Mouse (Mus musculus): ENCODE data around the gene Cacna1d. TPM values are rescaled to one million over a fixed set of nuclear protein-coding genes. Genes with fewer than 3 reads are reported as not detected.
A peak's percentile ranks its signal among the peaks of the same experiment; 100 is the strongest.

The Cacna1d gene
- polyA plus RNA-seq, 1 experiment from 2014 or later, result 5.6 TPM

GRCm38 (mm10) chr14:30166036-30166435 is 325.2 kb downstream of the Cacna1d start:
- no peaks in the 10 kb centered on the region for H3K36me3 ChIP-seq
- 96% methylated on average over 11 of the region's 11 CpGs for WGBS
- H3K4me2 ChIP-seq (replicated peaks), result no peak overlapping the region
- no peaks in the 10 kb centered on the region for H3K9me3 ChIP-seq
- H3K27ac ChIP-seq, result no peak overlapping the region
- H3K9ac ChIP-seq (replicated peaks), result no peak overlapping the region
- no peak for ATAC-seq
- H3K27me3 ChIP-seq, result no peaks in the 10 kb centered on the region
- peaks cover 16% of the 10 kb centered on the region for H3K4me1 ChIP-seq (replicated peaks)
- H3K4me3 ChIP-seq (replicated peaks), result no peak overlapping the region

GRCm38 (mm10) chr14:30163733-30164708 is 327.2 kb downstream of the Cacna1d start:
- Histone ChIP-seq H3K9me3 (no peaks in the 10 kb centered on the region), H3K27ac (peak overlapping the region; percentile 9; the same call in 1 of the 2 replicates), H3K4me3 (replicated peaks) (no peak overlapping the region), H3K27me3 (no peaks in the 10 kb centered on the region), H3K4me1 (replicated peaks) (peaks cover 11% of the 10 kb centered on the region), H3K4me2 (replicated peaks) (no peak overlapping the region; the same call in 1 of the 2 replicates), H3K9ac (replicated peaks) (no peak overlapping the region), H3K36me3 (no peaks in the 10 kb centered on the region)
- 70% methylated on average over 20 of the region's 20 CpGs for WGBS
- ATAC-seq, result peak; percentile 48; the same call in 1 of the 2 replicates

- ATAC-seq, result no peak
- H3K27ac ChIP-seq, result no peak overlapping the region
- H3K9me3 ChIP-seq, result no peaks in the 10 kb centered on the region
- no peak overlapping the region for H3K9ac ChIP-seq (replicated peaks)
- H3K4me1 ChIP-seq (replicated peaks), result no peaks in the 10 kb centered on the region
- H3K4me2 ChIP-seq (replicated peaks), result no peak overlapping the region
- no peak overlapping the region for H3K4me3 ChIP-seq (replicated peaks)
- no peaks in the 10 kb centered on the region for H3K36me3 ChIP-seq
- H3K27me3 ChIP-seq, result no peaks in the 10 kb centered on the region
- WGBS, result 53% methylated on average over 7 of the region's 7 CpGs
These were observed 343.5 kb downstream of the Cacna1d start for GRCm38 (mm10) chr14:30147774-30148173.

GRCm38 (mm10) chr14:30138379-30138964 is 352.8 kb downstream of the Cacna1d start:
- WGBS, result 61% methylated on average over 11 of the region's 11 CpGs

GRCm38 (mm10) chr14:30137961-30138360 is 353.3 kb downstream of the Cacna1d start:
- Histone ChIP-seq H3K4me3 (replicated peaks) (no peak overlapping the region), H3K27ac (no peak overlapping the region), H3K4me2 (replicated peaks) (no peak overlapping the region), H3K4me1 (replicated peaks) (peaks cover 9% of the 10 kb centered on the region; the same call in 1 of the 2 replicates), H3K9me3 (no peaks in the 10 kb centered on the region), H3K9ac (replicated peaks) (no peak overlapping the region), H3K36me3 (0 out of 2 replicates have a peak, but pooled peaks cover 3% of the 10 kb centered on the region), H3K27me3 (no peaks in the 10 kb centered on the region)
- no peak for ATAC-seq
- WGBS, result 86% methylated on average over 3 of the region's 3 CpGs

More at GRCm38 (mm10) chr14:30138379-30138964, 352.8 kb downstream of the Cacna1d start:
- no peak overlapping the region for H3K9ac ChIP-seq (replicated peaks)
- no peak overlapping the region for H3K4me2 ChIP-seq (replicated peaks)
- no peak overlapping the region for H3K4me3 ChIP-seq (replicated peaks)
- peaks cover 9% of the 10 kb centered on the region; the same call in 1 of the 2 replicates for H3K4me1 ChIP-seq (replicated peaks)
- no peak for ATAC-seq
- no peaks in the 10 kb centered on the region for H3K27me3 ChIP-seq
- 0 out of 2 replicates have a peak, but pooled peaks cover 3% of the 10 kb centered on the region for H3K36me3 ChIP-seq
- H3K27ac ChIP-seq, result no peak overlapping the region
- no peaks in the 10 kb centered on the region for H3K9me3 ChIP-seq

GRCm38 (mm10) chr14:30136965-30137364 is 354.3 kb downstream of the Cacna1d start:
- no peak overlapping the region for H3K9ac ChIP-seq (replicated peaks)
- H3K9me3 ChIP-seq, result no peaks in the 10 kb centered on the region
- peaks cover 9% of the 10 kb centered on the region; the same call in 1 of the 2 replicates for H3K4me1 ChIP-seq (replicated peaks)
- WGBS, result 4% methylated on average over 8 of the region's 8 CpGs
- ATAC-seq, result peak; percentile 91
- no peaks in the 10 kb centered on the region for H3K27me3 ChIP-seq
- H3K36me3 ChIP-seq, result 0 out of 2 replicates have a peak, but pooled peaks cover 3% of the 10 kb centered on the region
- H3K4me3 ChIP-seq (replicated peaks), result no peak overlapping the region
- H3K27ac ChIP-seq, result no peak overlapping the region
- no peak overlapping the region for H3K4me2 ChIP-seq (replicated peaks)

- no peak overlapping the region for H3K9ac ChIP-seq (replicated peaks)
- no peaks in the 10 kb centered on the region for H3K27me3 ChIP-seq
- peaks cover 9% of the 10 kb centered on the region; the same call in 1 of the 2 replicates for H3K4me1 ChIP-seq (replicated peaks)
- no peak for ATAC-seq
- no peak overlapping the region for H3K27ac ChIP-seq
- no peak overlapping the region for H3K4me3 ChIP-seq (replicated peaks)
- no peaks in the 10 kb centered on the region for H3K9me3 ChIP-seq
- WGBS, result 89% methylated on average over 10 of the region's 10 CpGs
- no peak overlapping the region for H3K4me2 ChIP-seq (replicated peaks)
- H3K36me3 ChIP-seq, result no peaks in the 10 kb centered on the region
These were observed 355.9 kb downstream of the Cacna1d start for GRCm38 (mm10) chr14:30135351-30135750.

- H3K27me3 ChIP-seq, result no peaks in the 10 kb centered on the region
- WGBS, result 46% methylated on average over 3 of the region's 3 CpGs
- H3K4me1 ChIP-seq (replicated peaks), result peaks cover 8% of the 10 kb centered on the region; the same call in 1 of the 2 replicates
- H3K4me3 ChIP-seq (replicated peaks), result no peak overlapping the region
- H3K9me3 ChIP-seq, result no peaks in the 10 kb centered on the region
- H3K4me2 ChIP-seq (replicated peaks), result no peak overlapping the region
- H3K27ac ChIP-seq, result no peak overlapping the region
- no peak for ATAC-seq
- H3K36me3 ChIP-seq, result no peaks in the 10 kb centered on the region; the same call in 1 of the 2 replicates
- no peak overlapping the region for H3K9ac ChIP-seq (replicated peaks)
These were observed 357.6 kb downstream of the Cacna1d start for GRCm38 (mm10) chr14:30133684-30134083.

GRCm38 (mm10) chr14:30131256-30131655 is 360.0 kb downstream of the Cacna1d start:
- no peak for ATAC-seq
- Histone ChIP-seq H3K27me3 (no peaks in the 10 kb centered on the region), H3K36me3 (no peaks in the 10 kb centered on the region; the same call in 1 of the 2 replicates), H3K4me1 (replicated peaks) (no peaks in the 10 kb centered on the region), H3K9ac (replicated peaks) (no peak overlapping the region), H3K4me3 (replicated peaks) (no peak overlapping the region), H3K27ac (no peak overlapping the region), H3K9me3 (no peaks in the 10 kb centered on the region), H3K4me2 (replicated peaks) (no peak overlapping the region)
- 8% methylated on average over 3 of the region's 3 CpGs for WGBS

GRCm38 (mm10) chr14:30130092-30130491 is 361.2 kb downstream of the Cacna1d start:
- no peaks in the 10 kb centered on the region; the same call in 1 of the 2 replicates for H3K36me3 ChIP-seq
- 91% methylated on average over 9 of the region's 9 CpGs for WGBS
- no peak overlapping the region for H3K9ac ChIP-seq (replicated peaks)
- H3K9me3 ChIP-seq, result no peaks in the 10 kb centered on the region
- no peak overlapping the region for H3K4me3 ChIP-seq (replicated peaks)
- H3K4me1 ChIP-seq (replicated peaks), result no peaks in the 10 kb centered on the region
- no peak overlapping the region for H3K27ac ChIP-seq
- no peaks in the 10 kb centered on the region for H3K27me3 ChIP-seq
- H3K4me2 ChIP-seq (replicated peaks), result no peak overlapping the region
- no peak for ATAC-seq

- H3K4me1 ChIP-seq (replicated peaks), result no peaks in the 10 kb centered on the region
- no peak overlapping the region for H3K4me2 ChIP-seq (replicated peaks)
- no peak overlapping the region for H3K9ac ChIP-seq (replicated peaks)
- ATAC-seq, result no peak
- H3K36me3 ChIP-seq, result no peaks in the 10 kb centered on the region; the same call in 1 of the 2 replicates
- 37% methylated on average over 9 of the region's 9 CpGs for WGBS
- H3K4me3 ChIP-seq (replicated peaks), result no peak overlapping the region
- H3K27ac ChIP-seq, result no peak overlapping the region
- H3K9me3 ChIP-seq, result no peaks in the 10 kb centered on the region
- no peaks in the 10 kb centered on the region for H3K27me3 ChIP-seq
These were observed 361.9 kb downstream of the Cacna1d start for GRCm38 (mm10) chr14:30129378-30129777.

Measured in midbrain, embryonic 13.5 days (tissue).